Comparison of ENCODE assay signal across 16 mouse cellular contexts in the genomic region with DNA sequence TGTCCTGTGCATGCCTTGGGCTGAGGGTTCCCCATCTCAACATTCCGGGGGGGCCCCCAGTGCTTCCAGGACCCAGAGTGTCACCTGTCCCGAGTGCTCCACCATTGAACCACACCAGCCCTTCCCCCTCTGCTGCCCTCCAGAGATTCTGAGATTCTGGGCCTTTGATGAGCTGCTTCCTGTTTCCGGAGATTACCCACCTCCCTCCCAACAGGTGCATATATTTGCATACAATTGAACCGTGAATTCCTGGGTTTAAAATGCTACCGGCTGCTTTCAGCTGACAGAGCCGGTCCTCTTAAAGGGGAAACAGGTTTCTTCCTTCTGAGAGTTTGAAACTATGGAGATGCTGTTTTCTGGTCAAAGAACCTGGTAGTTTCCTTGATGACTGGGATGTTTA.
DNase-seq lines count a peak whose midpoint lies in the region; ATAC-seq and TF ChIP-seq lines count a peak whose summit lies in the region.
"Had no signal": no experiment of that assay in that cellular context is flagged by ENCODE, and none has a peak within 500 bp of the region (broad histone marks: within the 10 kb centered on the region; RNA-seq: fewer than 3 reads in every experiment).

No protein-coding gene starts in this region.

- H3K9ac ChIP-seq in midbrain, embryonic 13.5 days (replicated peaks), result no peak overlapping the region
- H3K9ac ChIP-seq: embryonic facial prominence, embryonic 13.5 days; liver, embryonic 13.5 days; midbrain, embryonic 12.5 days; stomach, embryonic 15.5 days had no signal

- no peak for ATAC-seq in midbrain, embryonic 13.5 days
- peak; percentile 84 for ATAC-seq in inflammation-experienced regulatory T-cells, adult 6 months
- ATAC-seq: lung, postnatal 0 days had no signal

- peaks cover 10% of the 10 kb centered on the region for H3K27me3 ChIP-seq in midbrain, embryonic 10.5 days (ENCODE audit: low read depth, poor library complexity, severe bottlenecking)
- H3K27me3 ChIP-seq in midbrain, embryonic 13.5 days, result 0 out of 2 replicates have a peak, but pooled peaks cover 3% of the 10 kb centered on the region
- no peaks in the 10 kb centered on the region for H3K27me3 ChIP-seq in E14TG2a.4 (ENCODE audit: insufficient read depth, low read length)
- H3K27me3 ChIP-seq: embryonic facial prominence, embryonic 13.5 days; liver, embryonic 13.5 days; stomach, embryonic 15.5 days had no signal

- DNase-seq in midbrain, embryonic 10.5 days (ENCODE audit: low spot score), result no peak
- peak; percentile 39 to 56 for DNase-seq in thymus, postnatal 10 days (ENCODE audit: low spot score in 2 of 2)
- DNase-seq in heart, adult 18-20 months, result no peak
- DNase-seq in cerebellum, adult 18-20 months, result no peak
- DNase-seq in adrenal gland, postnatal 25 days, result no peak
- DNase-seq: cerebellum, adult 11 months; kidney, postnatal 25 days; liver, embryonic 13.5 days; right cerebral cortex, adult 18-20 months had no signal

- peaks cover 39% of the 10 kb centered on the region for H3K4me1 ChIP-seq in midbrain, embryonic 10.5 days
- peaks cover 41% of the 10 kb centered on the region for H3K4me1 ChIP-seq in midbrain, embryonic 13.5 days (replicated peaks)
- H3K4me1 ChIP-seq in E14TG2a.4 (replicated peaks; ENCODE audit: low read depth, low read length), result peaks cover 86% of the 10 kb centered on the region
- H3K4me1 ChIP-seq: liver, embryonic 13.5 days; stomach, embryonic 15.5 days had no signal

- no peak for TF ChIP-seq CTCF in E14TG2a.4 (conservative IDR thresholded peaks at IDR 0.05; ENCODE audit: low read length)

- H3K4me3 ChIP-seq in midbrain, embryonic 10.5 days, result no peak overlapping the region
- H3K4me3 ChIP-seq in midbrain, embryonic 13.5 days (replicated peaks), result no peak overlapping the region
- peak overlapping the region; percentile 63 for H3K4me3 ChIP-seq in E14TG2a.4 (replicated peaks; ENCODE audit: low read length)
- H3K4me3 ChIP-seq: embryonic facial prominence, embryonic 13.5 days; liver, embryonic 13.5 days; midbrain, embryonic 12.5 days; stomach, embryonic 15.5 days had no signal

- H3K27ac ChIP-seq in midbrain, embryonic 10.5 days (replicated peaks), result peak overlapping the region; percentile 9; the same call in 1 of the 2 replicates
- H3K27ac ChIP-seq in midbrain, embryonic 13.5 days, result no peak overlapping the region
- H3K27ac ChIP-seq: embryonic facial prominence, embryonic 13.5 days; liver, embryonic 13.5 days; midbrain, embryonic 12.5 days; stomach, embryonic 15.5 days had no signal

- 35% methylated on average over 6 of the region's 6 CpGs for WGBS in midbrain, embryonic 10.5 days
- WGBS in midbrain, embryonic 13.5 days, result 27% methylated on average over 6 of the region's 6 CpGs

- H3K9me3 ChIP-seq in midbrain, embryonic 10.5 days (replicated peaks), result peaks cover 5% of the 10 kb centered on the region
- H3K9me3 ChIP-seq in midbrain, embryonic 13.5 days, result no peaks in the 10 kb centered on the region; the same call in 1 of the 2 replicates
- no peaks in the 10 kb centered on the region for H3K9me3 ChIP-seq in E14TG2a.4 (ENCODE audit: low read length)
- H3K9me3 ChIP-seq: embryonic facial prominence, embryonic 13.5 days; liver, embryonic 13.5 days; stomach, embryonic 15.5 days had no signal

- H3K36me3 ChIP-seq in midbrain, embryonic 10.5 days, result no peaks in the 10 kb centered on the region
- H3K36me3 ChIP-seq in midbrain, embryonic 13.5 days, result no peaks in the 10 kb centered on the region
- 0 out of 2 replicates have a peak, but pooled peaks cover 5% of the 10 kb centered on the region for H3K36me3 ChIP-seq in E14TG2a.4 (ENCODE audit: insufficient read depth, low read length)
- H3K36me3 ChIP-seq: embryonic facial prominence, embryonic 13.5 days; liver, embryonic 13.5 days; midbrain, embryonic 12.5 days; stomach, embryonic 15.5 days had no signal

- no peak overlapping the region for H3K4me2 ChIP-seq in midbrain, embryonic 13.5 days (replicated peaks)
- H3K4me2 ChIP-seq: embryonic facial prominence, embryonic 13.5 days; liver, embryonic 13.5 days; midbrain, embryonic 12.5 days; stomach, embryonic 15.5 days had no signal

Comparison
In these comparisons a context has a peak if more than half of its experiments do, and no peak if none do; other contexts are left out.
1. DNase-seq: peak in thymus, postnatal 10 days (2 of 2); none in midbrain, embryonic 10.5 days (single experiment), heart, adult 18-20 months (0 of 2), cerebellum, adult 18-20 months (0 of 2) and adrenal gland, postnatal 25 days (single experiment).